Mouse (Mus musculus) heart, adult 8-10 months (tissue): ENCODE results near the gene Pbp2. TPM values are rescaled to one million over a fixed set of nuclear protein-coding genes. Genes with fewer than 3 reads are reported as not detected.

Experiments used
- DNase-seq: peaks from one replicate; pipeline ENCODE4 v3.0.0; 2022; ENCODE audit warnings: low spot score
- total RNA-seq, 4 experiments: library from RNA; stranded (reverse); gene quantifications; 2 replicates each; pipeline ENCODE4 v1.2.4; 2022

Gene Pbp2
- total RNA-seq, 4 experiments from 2014 or later: not detected

GRCm38 (mm10) chr6:135260435-135260834 is 49.8 kb downstream of the Pbp2 start:
- no peak for DNase-seq

Other genes starting within 250 kb of the Pbp2 start
- gene Gprc5a, start 244.8 kb downstream of the Pbp2 start, total RNA-seq: 1 to 10 TPM in 2 of 4 experiments, under 1 TPM in 2; 0.75 to 1.9 (median 0.93) TPM
- not detected for gene Gprc5d, start 192.1 kb downstream of the Pbp2 start, total RNA-seq
- gene Fam234b, start 112.4 kb downstream of the Pbp2 start, total RNA-seq: 10 to 100 TPM in 2 of 4 experiments, 1 to 10 TPM in 2; 7.1 to 11.9 (median 10.3) TPM
- 10 to 100 TPM; 56.9 to 61.7 (median 58.6) TPM for gene Hebp1, start 112.4 kb downstream of the Pbp2 start, total RNA-seq
- under 1 TPM; 0.31 to 0.47 (median 0.42) TPM for gene Gsg1, start 56.1 kb downstream of the Pbp2 start, total RNA-seq
- 10 to 100 TPM; 24.4 to 52.4 (median 41.1) TPM for gene Emp1, start 52.1 kb upstream of the Pbp2 start, total RNA-seq